Mouse (Mus musculus) liver, embryonic 14.5 days (tissue): ENCODE measurements around the gene Krt6b.

ENCODE experiments used
- CTCF ChIP-seq: IDR thresholded peaks from 2 replicates; pipeline ENCODE4 v1.5.1; 2016; ENCODE audit warnings: antibody characterized with exemption, low read depth, control low read depth
- EP300 ChIP-seq: IDR thresholded peaks from 2 replicates; pipeline ENCODE4 v1.6.1; 2016; ENCODE audit warnings: antibody characterized with exemption, low read depth

DNA sequence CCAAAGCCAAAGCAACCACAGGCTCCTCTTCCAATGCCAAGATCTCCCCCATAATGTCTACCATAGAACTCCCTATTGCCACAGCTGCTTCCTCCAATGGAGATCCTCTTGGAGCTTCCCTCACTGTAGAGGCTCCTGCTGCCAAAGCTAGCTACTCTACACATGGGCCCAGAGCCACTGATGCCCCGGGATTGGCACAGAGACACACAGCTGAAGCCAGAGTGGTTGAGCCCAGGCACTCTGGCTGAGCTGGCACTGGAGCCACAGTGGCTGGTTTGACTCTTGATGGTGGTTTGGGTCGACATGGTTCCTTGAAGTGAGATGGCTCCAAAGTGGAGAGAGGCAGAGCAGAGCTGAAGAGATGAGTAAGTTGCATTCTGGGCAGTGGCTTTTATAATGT, 52.2 kb downstream of the Krt6b start, which contains the start of gene Gm5414:
- TF ChIP-seq EP300 = no peak
- TF ChIP-seq CTCF = no peak
